Mouse (Mus musculus): Measurements from ENCODE around the gene Gm20388.

Gm20388 gene

GRCm38 (mm10) chr8:123684806-123685205, 3774.2 kb downstream of the Gm20388 start:
- DNase-seq: no peak

DNA sequence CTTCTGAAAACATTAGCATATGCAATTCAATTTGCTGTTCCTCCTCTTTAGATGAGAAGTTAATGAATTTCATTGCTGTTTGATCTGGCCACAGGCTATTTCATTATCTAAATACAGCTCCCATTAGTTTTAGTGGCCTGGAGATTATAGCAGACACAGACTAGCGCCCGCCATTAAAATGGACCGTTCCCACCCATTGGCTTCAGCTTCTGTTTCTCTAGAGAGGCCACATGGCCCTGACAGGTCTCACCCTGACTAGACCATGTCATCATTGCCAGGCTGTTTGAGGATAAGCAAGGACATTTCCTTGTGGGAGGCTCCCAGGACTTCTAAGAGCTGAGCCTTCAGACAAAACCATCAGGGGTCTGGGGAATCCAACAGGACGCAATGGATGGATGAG, 3774.8 kb downstream of the Gm20388 start:
- no peak for DNase-seq

- no peak for DNase-seq
Observed at GRCm38 (mm10) chr8:123687826-123688225, 3777.2 kb downstream of the Gm20388 start.

DNA sequence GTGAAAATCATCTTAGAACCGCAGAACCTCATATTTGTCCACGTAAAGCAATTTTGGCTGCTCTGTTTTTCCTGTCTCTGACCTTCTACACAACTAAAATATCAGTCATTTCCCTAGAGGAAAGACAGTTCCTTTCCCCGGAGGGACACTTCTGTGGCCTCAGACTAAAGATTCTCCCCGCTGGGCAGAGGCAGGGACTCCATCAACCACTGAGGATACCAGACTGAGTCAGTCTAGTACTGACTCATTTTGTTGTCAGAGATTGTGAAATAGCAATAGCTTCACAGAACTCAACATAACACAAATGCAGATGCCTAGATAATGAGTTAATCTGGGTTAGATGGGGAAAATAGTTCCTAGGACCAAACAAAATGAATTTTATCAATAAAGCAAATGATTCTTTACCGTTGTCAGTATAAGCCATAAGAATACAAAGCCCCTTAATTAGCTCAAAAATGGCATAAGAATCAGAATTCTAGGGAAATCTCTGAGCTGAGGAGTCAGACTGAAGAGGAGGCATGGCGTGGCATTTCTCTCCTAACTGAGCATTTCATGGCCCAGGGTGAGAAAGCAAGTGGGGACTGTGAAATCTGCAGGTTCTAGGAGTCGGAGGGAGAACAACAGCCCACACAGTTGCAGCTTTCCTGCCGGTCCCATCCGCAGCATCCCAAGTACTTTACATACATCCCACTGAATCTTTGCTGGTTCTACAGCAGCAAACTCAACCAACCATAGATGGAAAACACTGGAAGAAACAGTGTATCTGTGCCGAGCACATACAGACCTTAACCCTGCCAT, 3781.7 kb downstream of the Gm20388 start:
- DNase-seq: no peak

- no peak for DNase-seq
Observed at GRCm38 (mm10) chr8:123696167-123696566, 3785.5 kb downstream of the Gm20388 start.

DNA sequence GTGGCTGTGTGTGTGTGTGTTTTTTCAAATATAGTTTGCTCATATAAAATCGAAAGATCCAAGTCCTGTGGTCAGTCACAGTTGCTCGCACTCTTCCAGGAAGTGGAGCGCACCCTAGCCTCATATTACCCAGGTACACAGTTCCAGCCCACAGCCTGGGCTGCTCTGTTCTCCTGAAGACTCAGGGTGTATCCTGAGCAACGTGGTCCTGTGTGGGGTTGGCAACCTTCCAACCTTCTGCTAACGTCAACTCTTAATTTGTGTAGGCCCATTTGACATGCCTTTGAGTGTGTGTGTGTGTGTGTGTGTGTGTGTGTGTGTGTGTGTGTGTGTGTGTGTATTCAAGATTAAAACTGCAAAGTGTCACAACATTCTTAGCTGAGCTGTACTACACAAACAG, 3786.7 kb downstream of the Gm20388 start:
- no peak for DNase-seq

DNA sequence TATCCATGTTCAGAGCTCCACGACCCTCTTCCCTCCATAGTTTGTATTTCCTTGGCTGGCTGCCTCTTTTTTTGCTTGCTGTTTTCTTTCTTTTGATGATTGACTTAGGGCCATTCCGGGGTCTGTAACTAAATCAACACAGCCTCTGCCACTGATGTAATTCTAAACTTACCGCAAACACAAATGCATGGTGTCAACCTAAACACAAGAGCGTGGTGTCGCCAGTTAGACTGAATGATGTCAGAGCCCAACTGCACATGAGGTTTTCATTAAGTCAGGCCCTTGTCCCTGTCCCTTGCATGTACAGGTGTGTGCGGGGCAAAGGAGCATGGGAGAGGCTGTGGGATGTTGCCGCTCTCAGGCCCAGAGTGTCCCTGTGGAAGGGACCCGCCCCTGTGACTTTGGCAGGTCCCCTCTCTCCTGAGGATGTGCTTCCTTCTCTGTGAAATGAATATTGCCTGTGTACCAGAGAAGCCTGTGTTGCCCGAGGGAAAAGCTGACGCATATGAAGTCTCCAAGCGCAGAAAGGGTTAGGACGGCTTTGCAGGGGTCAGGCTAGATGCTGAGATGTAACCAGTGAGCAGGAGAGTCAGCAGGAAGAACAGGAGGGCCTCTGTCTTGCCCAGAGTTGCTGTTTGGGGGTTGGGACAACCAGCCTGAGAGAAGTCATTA, 3789.9 kb downstream of the Gm20388 start:
- peak; percentile 54 for DNase-seq

- DNase-seq: no peak
Observed at GRCm38 (mm10) chr8:123701952-123702587, 3791.4 kb downstream of the Gm20388 start.

DNA sequence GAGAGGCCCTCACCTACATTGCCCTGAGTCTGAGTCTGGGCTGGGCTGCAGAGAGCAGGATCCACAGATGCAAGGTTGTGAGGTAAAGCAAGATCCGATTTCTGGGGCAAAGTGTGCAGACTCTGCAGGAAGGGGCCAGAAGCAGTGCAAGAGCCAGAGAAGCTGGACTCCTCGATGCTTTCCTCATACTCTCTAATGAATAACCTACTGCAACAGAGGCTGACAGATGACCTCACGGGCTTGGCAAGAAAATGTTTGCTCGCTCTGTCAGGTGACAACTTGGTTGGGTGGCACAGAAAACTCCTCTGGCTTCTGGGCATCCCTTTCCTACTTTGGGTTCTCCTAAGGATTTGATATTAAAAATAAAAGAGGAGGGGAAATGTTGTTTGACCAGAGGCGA, 3794.7 kb downstream of the Gm20388 start:
- no peak for DNase-seq

- no peak for DNase-seq
Observed at GRCm38 (mm10) chr8:123707137-123707536, 3796.5 kb downstream of the Gm20388 start.

DNA sequence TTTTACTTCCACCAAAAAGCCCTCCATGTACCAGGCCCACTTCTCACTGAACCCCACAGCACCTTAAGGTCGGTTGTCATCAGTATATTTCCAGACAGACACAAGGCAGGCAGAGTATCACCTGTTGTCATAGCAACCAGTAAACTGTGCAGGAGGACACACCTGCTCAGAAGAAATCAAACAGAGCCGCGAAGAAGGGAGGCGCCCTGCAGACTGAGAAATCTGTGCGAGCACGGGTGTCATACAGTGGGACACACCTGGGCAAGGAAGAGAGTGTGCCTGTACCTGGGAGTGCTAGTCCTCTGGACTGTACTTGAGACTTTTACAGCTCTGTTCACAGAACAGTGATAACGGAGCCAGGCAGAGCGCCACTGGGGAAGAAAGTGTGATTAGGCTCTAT, 3798.1 kb downstream of the Gm20388 start:
- DNase-seq: no peak

GRCm38 (mm10) chr8:123710335-123710734, 3799.7 kb downstream of the Gm20388 start:
- DNase-seq: no peak

GRCm38 (mm10) chr8:123714451-123714850, 3803.8 kb downstream of the Gm20388 start:
- DNase-seq: no peak

DNA sequence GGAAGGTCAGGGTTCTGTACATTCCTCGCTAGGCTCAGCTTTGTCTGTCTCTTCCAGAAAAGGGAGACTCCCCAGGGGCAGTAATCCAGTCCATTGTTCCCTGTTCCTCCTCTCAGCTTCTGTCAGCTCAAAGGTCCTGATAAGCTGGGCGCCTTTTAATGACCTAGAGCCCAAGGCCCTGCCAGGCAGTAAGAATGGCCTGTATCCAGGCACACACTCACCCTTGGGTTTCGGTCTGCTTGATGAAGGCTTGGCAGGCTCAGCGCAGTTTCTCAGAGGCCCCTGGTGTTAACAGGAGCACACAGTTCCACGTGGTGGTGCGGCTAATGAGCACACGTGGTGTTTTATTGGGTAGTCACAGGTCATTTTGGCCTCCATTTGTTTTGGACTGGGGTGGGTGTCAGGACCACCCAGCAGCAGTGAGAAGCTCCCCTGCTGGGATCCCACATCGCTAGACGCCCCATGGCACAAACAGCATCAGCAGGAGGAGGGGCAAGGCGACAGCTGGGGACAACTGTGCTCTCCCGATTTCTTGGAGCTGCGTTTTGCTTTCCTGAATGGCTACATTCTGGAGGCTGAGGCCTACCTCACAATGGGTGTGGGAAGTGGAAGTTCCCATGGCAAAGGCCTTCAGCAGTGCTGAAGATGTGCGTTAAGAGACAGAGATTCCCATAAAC, 3805.4 kb downstream of the Gm20388 start:
- peak; percentile 34 for DNase-seq

DNA sequence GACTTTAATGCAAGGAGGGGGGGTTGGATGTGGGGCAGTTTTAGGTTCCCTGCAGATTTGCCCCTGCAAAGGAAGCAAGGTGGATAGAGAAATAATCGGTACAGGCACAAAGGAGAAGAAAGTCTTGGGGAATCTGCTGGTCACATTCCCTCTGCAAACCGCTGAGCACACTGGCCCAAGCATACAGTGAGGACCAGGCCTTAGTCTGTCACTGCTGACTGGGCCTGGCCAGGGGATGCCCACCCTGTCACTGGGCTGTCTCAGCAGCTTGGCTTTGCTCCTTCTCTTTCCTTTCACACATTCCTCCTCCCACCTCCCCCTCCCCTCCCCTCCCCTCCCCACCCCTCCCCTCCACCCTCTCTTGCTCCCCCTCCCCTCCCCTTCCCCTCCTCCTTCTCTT, 3806.5 kb downstream of the Gm20388 start:
- no peak for DNase-seq

GRCm38 (mm10) chr8:123717516-123718490, 3807.2 kb downstream of the Gm20388 start:
- peak; percentile 37 for DNase-seq

DNA sequence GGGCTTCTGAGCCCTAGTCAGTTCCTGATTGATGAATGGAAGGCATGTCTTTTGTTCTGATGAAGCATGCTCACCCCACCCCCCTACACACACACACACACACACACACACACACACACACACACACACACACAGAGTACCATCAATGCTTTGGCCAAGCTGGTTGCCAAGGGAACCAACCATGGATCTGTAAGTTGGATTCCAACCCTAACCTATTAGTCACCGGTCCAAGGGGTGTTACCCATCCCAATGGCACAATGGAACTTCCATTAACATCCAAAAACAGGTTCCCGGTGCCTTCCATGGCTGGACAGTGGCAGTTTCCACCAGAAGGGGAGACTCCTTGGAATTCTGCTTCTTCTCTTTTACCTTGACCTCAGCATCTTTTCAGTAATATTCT, 3808.1 kb downstream of the Gm20388 start:
- no peak for DNase-seq

GRCm38 (mm10) chr8:123719280-123719679, 3808.6 kb downstream of the Gm20388 start:
- DNase-seq: no peak

DNA sequence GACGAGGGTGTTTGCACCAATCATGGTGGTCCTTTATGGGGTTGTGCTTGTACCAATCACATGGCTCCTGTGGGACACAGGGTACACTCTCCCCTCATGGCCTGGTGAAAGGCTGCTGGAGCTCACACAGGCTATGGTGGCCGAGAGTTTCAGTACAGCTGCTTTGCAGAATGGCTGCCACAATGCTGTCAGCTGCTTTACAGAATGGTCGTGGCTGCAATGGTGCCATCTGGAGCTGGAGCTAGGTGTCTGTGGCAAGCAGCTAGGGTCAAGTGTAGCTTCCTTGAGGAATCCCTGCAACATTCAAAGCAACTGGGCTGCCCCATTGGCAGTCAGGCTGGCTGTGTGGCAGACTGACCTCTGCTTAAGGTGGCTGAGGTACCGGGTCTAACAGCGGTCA, 3809.2 kb downstream of the Gm20388 start:
- no peak for DNase-seq

DNA sequence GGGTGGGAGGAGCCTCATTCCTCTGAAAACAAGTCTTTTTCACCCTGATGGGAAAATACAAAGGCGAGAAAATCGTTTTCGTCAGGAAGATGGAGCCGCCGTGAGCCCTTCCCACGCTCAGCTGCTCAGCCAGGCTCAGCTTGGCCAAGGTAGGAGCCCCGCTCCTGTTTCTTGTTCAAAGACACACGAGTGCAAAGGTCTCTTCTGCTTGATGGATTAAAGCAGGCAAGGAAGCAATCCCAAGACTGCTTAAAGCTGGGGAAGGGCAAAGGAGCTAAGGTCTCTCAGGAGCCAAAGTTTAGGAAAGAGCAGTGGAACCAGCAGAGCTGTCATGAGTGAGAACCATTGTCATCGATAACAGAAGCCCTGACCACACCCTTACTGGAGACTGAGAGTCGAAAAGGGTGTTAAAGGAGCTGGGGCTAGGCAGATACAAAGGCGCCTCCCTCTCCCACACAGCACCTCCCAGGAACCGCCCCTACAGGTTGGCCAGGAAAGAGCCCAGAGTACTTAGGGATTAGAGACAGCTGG, 3809.9 kb downstream of the Gm20388 start:
- peak; percentile 40 for DNase-seq

GRCm38 (mm10) chr8:123722245-123722644, 3811.6 kb downstream of the Gm20388 start:
- no peak for DNase-seq

DNA sequence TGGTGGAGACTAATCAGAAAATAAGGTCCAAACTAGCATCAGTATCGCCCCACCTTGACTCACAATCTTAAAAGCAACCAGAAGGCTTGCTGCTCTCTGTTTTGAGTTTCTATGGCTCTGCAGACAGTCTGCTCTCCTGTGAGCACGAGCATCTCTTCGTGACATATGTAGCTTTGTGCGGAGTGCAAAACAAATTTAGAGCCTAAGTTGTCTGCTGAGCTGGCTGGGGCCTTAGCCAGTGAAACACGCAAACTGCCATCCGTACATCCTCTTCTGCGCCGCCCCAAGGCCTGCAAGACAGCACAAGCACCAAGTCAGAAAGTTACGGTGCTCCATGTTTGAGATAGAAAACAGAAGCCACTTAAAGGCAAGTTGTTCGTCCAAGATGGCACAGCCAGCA, 3814.1 kb downstream of the Gm20388 start:
- no peak for DNase-seq
